Comparison of ENCODE assay signal across 10 mouse cellular contexts in genomic region chr3:68506769-68507318, GRCm38 (mm10).
DNase-seq lines count a peak whose midpoint lies in the region; ATAC-seq and TF ChIP-seq lines count a peak whose summit lies in the region.
"Had no signal": no experiment of that assay in that cellular context is flagged by ENCODE, and none has a peak within 500 bp of the region (broad histone marks: within the 10 kb centered on the region; RNA-seq: fewer than 3 reads in every experiment).

No protein-coding gene starts in this region.

- ATAC-seq in limb, embryonic 14.5 days (ENCODE audit: low FRiP score, low read depth): no peak
- no peak for ATAC-seq in heart, embryonic 11.5 days (replicated peaks; ENCODE audit: insufficient number of reproducible peaks, low FRiP score, low TSS enrichment)

- no peak overlapping the region for H3K4me2 ChIP-seq in limb, embryonic 14.5 days (replicated peaks; ENCODE audit: low read depth, low read length, severe bottlenecking)
- H3K4me2 ChIP-seq in heart, embryonic 11.5 days: no peak overlapping the region

- H3K36me3 ChIP-seq in limb, embryonic 14.5 days (ENCODE audit: control insufficient read depth, insufficient read depth, low read length): no peaks in the 10 kb centered on the region
- no peaks in the 10 kb centered on the region for H3K36me3 ChIP-seq in limb, embryonic 10.5 days
- no peaks in the 10 kb centered on the region for H3K36me3 ChIP-seq in heart, embryonic 11.5 days (ENCODE audit: control insufficient read depth, insufficient read depth, low read length)
- H3K36me3 ChIP-seq in midbrain, embryonic 10.5 days: no peaks in the 10 kb centered on the region

- H3K9me3 ChIP-seq in limb, embryonic 14.5 days (ENCODE audit: control insufficient read depth, low read length): no peaks in the 10 kb centered on the region
- H3K9me3 ChIP-seq in limb, embryonic 10.5 days (replicated peaks): no peaks in the 10 kb centered on the region
- H3K9me3 ChIP-seq in heart, embryonic 11.5 days (replicated peaks; ENCODE audit: control insufficient read depth, low read length): no peaks in the 10 kb centered on the region
- no peaks in the 10 kb centered on the region for H3K9me3 ChIP-seq in midbrain, embryonic 10.5 days (replicated peaks)
- H3K9me3 ChIP-seq: megakaryocyte, embryonic 14.5 days had no signal

- peak; percentile 62 for DNase-seq in limb, embryonic 14.5 days (ENCODE audit: low spot score)
- no peak for DNase-seq in limb, embryonic 10.5 days (ENCODE audit: low spot score)
- peak; percentile 31 for DNase-seq in brain, embryonic 14.5 days (ENCODE audit: low read depth)
- DNase-seq in kidney, postnatal 4 days: peak; percentile 27 to 39
- DNase-seq in spleen, postnatal 4 days (ENCODE audit: low spot score in 2 of 2): no peak
- DNase-seq in midbrain, embryonic 10.5 days (ENCODE audit: low spot score): no peak
- DNase-seq in thymus, postnatal 14 days: no peak
- DNase-seq: thymus, postnatal 4 days had no signal

- TF ChIP-seq POLR2A in limb, embryonic 14.5 days (IDR thresholded peaks at IDR 0.05; ENCODE audit: borderline replicate concordance, extremely low read depth, insufficient read depth, insufficient read length): no peak
- TF ChIP-seq POLR2A in brain, embryonic 14.5 days (IDR thresholded peaks at IDR 0.05; ENCODE audit: borderline replicate concordance, extremely low read depth, insufficient read depth, insufficient read length, poor library complexity, severe bottlenecking): no peak

- H3K27ac ChIP-seq in limb, embryonic 14.5 days (replicated peaks; ENCODE audit: low read depth, low read length): no peak overlapping the region
- no peak overlapping the region for H3K27ac ChIP-seq in limb, embryonic 10.5 days
- H3K27ac ChIP-seq in heart, embryonic 11.5 days (ENCODE audit: low read depth, low read length): peak overlapping the region; percentile 13; the same call in 1 of the 2 replicates
- no peak overlapping the region for H3K27ac ChIP-seq in midbrain, embryonic 10.5 days (replicated peaks)

- no peaks in the 10 kb centered on the region for H3K27me3 ChIP-seq in limb, embryonic 14.5 days (ENCODE audit: control insufficient read depth, insufficient read depth, low read length)
- H3K27me3 ChIP-seq in limb, embryonic 10.5 days (ENCODE audit: low read depth, poor library complexity, severe bottlenecking): no peaks in the 10 kb centered on the region
- no peaks in the 10 kb centered on the region for H3K27me3 ChIP-seq in heart, embryonic 11.5 days (ENCODE audit: control insufficient read depth, insufficient read depth, low read length)
- no peaks in the 10 kb centered on the region for H3K27me3 ChIP-seq in midbrain, embryonic 10.5 days (ENCODE audit: low read depth, poor library complexity, severe bottlenecking)

- no peak overlapping the region for H3K4me3 ChIP-seq in limb, embryonic 14.5 days (replicated peaks; ENCODE audit: low read length)
- no peak overlapping the region for H3K4me3 ChIP-seq in limb, embryonic 10.5 days
- H3K4me3 ChIP-seq in heart, embryonic 11.5 days (ENCODE audit: low read depth, low read length): no peak overlapping the region
- H3K4me3 ChIP-seq in midbrain, embryonic 10.5 days: no peak overlapping the region
- H3K4me3 ChIP-seq: megakaryocyte, embryonic 14.5 days had no signal

- TF ChIP-seq CTCF in brain, embryonic 14.5 days (IDR thresholded peaks at IDR 0.05; ENCODE audit: borderline replicate concordance, extremely low read depth, insufficient read depth, insufficient read length): no peak

- H3K4me1 ChIP-seq in limb, embryonic 14.5 days (ENCODE audit: control insufficient read depth, insufficient read depth, low read length): 0 out of 2 replicates have a peak, but pooled peaks cover 8% of the 10 kb centered on the region
- H3K4me1 ChIP-seq in limb, embryonic 10.5 days: peaks cover 8% of the 10 kb centered on the region
- H3K4me1 ChIP-seq in heart, embryonic 11.5 days (ENCODE audit: control insufficient read depth, insufficient read depth, low read length): peaks cover 47% of the 10 kb centered on the region
- 0 out of 2 replicates have a peak, but pooled peaks cover 5% of the 10 kb centered on the region for H3K4me1 ChIP-seq in midbrain, embryonic 10.5 days

- H3K9ac ChIP-seq in limb, embryonic 14.5 days (ENCODE audit: low read depth, low read length, severe bottlenecking): no peak overlapping the region
- H3K9ac ChIP-seq in heart, embryonic 11.5 days (ENCODE audit: low read depth, low read length): no peak overlapping the region

- 52% methylated on average over 7 of the region's 7 CpGs for WGBS in limb, embryonic 14.5 days
- whole genome bisulfite sequencing in limb, embryonic 10.5 days: 52% methylated on average over 7 of the region's 7 CpGs
- WGBS in heart, embryonic 11.5 days (ENCODE audit: insufficient replicate concordance): 26% methylated on average over 7 of the region's 7 CpGs
- WGBS in midbrain, embryonic 10.5 days: 70% methylated on average over 7 of the region's 7 CpGs

Comparison
In these comparisons a context has a peak if more than half of its experiments do, and no peak if none do; other contexts are left out.
1. DNase-seq: peak in limb, embryonic 14.5 days (single experiment), brain, embryonic 14.5 days (single experiment) and kidney, postnatal 4 days (2 of 2); none in limb, embryonic 10.5 days (single experiment), spleen, postnatal 4 days (0 of 2), midbrain, embryonic 10.5 days (single experiment) and thymus, postnatal 14 days (single experiment).